Mouse (Mus musculus) gastrocnemius, postnatal 14 days (tissue): Measurements from ENCODE around the gene N4bp2. TPM values are rescaled to one million over a fixed set of nuclear protein-coding genes. Genes with fewer than 3 reads are reported as not detected.
"Not testable (repeated sequence)": the region's sequence is repeated elsewhere in the genome, so short reads cannot be mapped to it uniquely, and the experiment has no call there.

ENCODE experiments used
- DNase-seq: peaks from one replicate; pipeline ENCODE4 v3.0.0; 2021; ENCODE audit warnings: mixed read lengths
- intact Hi-C: fragments of 180-260 bp; cut with DNase I; formaldehyde crosslinking; loops from one replicate; pipeline ENCODE4 v1.15.1; 2025; ENCODE audit warnings: low total_unique reads
- long read RNA-seq, 2 experiments: library from polyadenylated mRNA; stranded (forward); transcript quantifications; one replicate each; pipeline ENCODE4 v2.0.0; 2021
- total RNA-seq, 2 experiments: library from RNA; stranded (reverse); gene quantifications; 2 replicates each; pipeline ENCODE4 v1.2.3; 2021

N4bp2 gene
- total RNA-seq, result 10 to 100 TPM; 14.4 to 16.3 TPM
- long read RNA-seq, experiment 1, partial matches to known transcripts, result 3 of 3 reads
- long read RNA-seq, experiment 1, other reads (novel, unspliced or antisense), result 0 of 3 reads
- long read RNA-seq, experiment 2, partial matches to known transcripts, result 1 of 2 reads
- long read RNA-seq, experiment 2, other reads (novel, unspliced or antisense), result 1 of 2 reads

GRCm38 (mm10) chr5:65763088-65763915 is at the start of gene N4bp2:
Gene N4bp2 (plus strand): TSS chr5:65763521.
- intact Hi-C loops, result loop anchor here (5.0 kb wide), 1 partner anchor 179 kb away; no protein-coding TSS in a partner anchor
- peak; percentile 78 for DNase-seq

DNA sequence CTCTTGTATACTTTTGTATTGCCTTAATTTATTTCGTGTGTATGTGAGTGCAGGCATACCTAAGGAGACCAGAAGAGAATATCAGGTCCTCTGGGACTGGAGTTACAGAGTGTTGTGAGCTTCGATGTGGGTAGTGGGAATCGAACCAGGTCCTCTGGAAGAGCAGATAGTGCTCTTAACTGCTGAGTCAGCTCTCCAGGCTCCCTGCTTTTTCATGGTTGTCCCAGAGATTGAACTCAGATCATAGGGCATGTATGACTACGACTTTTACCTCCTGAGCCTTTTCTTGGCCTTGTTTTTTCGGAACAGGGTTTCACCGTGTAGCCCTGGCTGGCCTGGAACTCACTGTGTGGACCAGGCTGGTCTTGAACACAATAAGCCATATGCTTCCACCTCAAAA is 48.2 kb upstream of the N4bp2 start:
- intact Hi-C loops, result no loop called here
- no peak for DNase-seq

DNA sequence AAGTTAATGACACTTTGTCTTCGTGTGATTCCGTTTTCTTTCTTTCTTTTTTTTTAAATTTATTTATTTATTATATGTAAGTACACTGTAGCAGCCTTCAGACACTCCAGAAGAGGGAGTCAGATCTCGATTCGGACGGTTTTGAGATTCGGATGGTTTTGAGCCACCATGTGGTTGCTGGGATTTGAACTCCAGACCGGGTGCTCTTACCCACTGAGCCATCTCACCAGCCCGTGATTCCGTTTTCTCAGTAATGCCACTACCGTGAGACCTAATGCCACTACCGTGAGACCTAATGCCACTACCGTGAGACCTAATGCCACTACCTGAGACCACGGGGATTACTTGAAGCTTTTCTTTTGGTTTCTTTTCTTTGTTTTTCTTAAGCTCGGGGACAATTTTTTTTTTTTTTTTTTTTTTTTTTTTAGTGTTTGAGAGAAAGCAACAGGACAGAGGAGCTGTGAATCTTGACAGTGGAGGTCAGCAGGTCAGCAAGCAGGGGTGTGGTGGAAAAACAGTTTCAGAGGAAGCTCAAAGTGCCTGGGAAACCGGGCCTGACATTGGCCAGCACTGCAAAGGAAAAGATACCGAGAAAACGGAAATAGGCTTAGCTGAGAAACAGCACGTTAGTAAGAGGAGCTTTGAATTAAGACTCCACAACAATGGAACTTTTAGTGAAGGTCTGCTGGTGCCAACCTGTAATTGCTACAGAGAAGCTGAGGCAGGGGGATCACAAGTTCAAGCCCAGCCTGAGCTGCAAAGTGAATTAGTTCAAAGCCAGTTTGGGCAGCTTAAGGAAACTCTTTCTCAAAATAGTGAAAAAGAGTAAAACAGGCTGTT is 46.0 kb upstream of the N4bp2 start:
- no peak for DNase-seq
- intact Hi-C loops, result no loop called here

GRCm38 (mm10) chr5:65717903-65718211 is 45.5 kb upstream of the N4bp2 start:
- DNase-seq, intact Hi-C loops: not testable (repeated sequence)

GRCm38 (mm10) chr5:65718368-65718767 is 45.0 kb upstream of the N4bp2 start:
- no peak for DNase-seq
- intact Hi-C loops, result no loop called here

- DNase-seq, result peak; percentile 30
- intact Hi-C loops, result no loop called here
Observed at GRCm38 (mm10) chr5:65724311-65725054, 38.8 kb upstream of the N4bp2 start.

DNA sequence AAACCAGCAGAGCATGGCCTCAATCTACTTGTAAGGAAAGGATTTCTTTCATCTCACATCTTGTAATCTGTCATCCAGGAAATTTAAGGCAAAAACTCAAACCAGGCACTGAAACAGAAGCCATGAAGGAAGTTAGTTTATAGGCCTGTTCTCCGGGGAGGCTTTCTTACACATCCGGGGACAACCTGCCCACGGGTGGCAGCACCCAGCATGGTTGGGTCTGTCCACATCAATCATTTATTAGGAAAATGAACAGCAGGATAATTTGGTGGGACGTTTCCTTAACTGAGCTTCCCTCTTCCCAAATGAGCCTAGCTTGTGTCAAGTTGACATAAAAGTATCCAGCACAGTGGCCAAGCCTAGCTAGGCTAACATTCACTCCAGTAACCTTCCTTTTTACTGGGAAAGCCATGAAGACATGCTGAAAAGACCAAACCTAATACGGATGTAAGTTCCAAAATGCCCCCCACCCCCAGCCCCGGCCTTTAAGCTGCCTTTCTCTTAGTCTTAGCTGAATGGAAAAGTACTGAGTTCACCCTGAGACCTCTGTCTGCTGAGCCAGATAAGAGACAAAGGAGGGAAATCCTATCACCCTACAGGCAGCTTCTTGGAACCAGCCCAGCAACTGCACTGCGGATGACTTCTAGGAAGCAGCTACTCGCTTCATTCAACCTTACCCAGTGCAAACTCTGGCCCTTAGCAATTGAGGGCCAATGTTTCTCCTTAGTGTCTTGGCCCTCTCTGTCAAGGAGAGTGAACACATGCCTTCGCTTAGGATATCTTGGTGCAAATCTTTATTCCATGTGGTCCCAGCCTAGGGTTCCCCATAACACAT is 31.9 kb upstream of the N4bp2 start:
- intact Hi-C loops, result no loop called here
- peak; percentile 30 for DNase-seq

DNA sequence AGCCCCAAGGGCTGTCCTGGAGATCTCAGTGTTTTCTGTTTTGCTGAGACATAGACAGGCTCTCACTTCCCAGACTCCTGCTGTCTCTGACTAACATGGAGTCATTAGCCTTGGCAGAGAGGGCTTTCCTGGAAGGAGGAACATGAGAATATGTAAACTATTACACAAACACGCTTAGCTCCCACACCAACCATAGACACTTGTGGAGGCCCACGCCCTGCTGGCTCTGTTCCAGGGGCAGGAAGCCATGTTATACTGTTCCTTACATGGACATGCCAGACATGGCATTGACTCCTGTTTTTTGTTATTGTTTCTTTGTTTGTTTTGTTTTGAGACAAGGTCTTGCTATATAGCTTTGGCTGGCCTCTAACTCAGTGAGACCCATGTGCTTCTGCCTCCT is 27.7 kb upstream of the N4bp2 start:
- intact Hi-C loops, result no loop called here
- no peak for DNase-seq

- intact Hi-C loops, result no loop called here
- no peak for DNase-seq
Observed at GRCm38 (mm10) chr5:65739366-65739765, 24.0 kb upstream of the N4bp2 start.

- intact Hi-C loops, result no loop called here
- DNase-seq, result no peak
Observed at GRCm38 (mm10) chr5:65746908-65747307, 16.4 kb upstream of the N4bp2 start.

- intact Hi-C loops, result no loop called here
- no peak for DNase-seq
Observed at GRCm38 (mm10) chr5:65748386-65748785, 14.9 kb upstream of the N4bp2 start.

- no peak for DNase-seq
- intact Hi-C loops, result no loop called here
Observed at GRCm38 (mm10) chr5:65748880-65749279, 14.4 kb upstream of the N4bp2 start.

GRCm38 (mm10) chr5:65752021-65752420 is 11.3 kb upstream of the N4bp2 start:
- intact Hi-C loops, result no loop called here
- DNase-seq, result no peak

DNA sequence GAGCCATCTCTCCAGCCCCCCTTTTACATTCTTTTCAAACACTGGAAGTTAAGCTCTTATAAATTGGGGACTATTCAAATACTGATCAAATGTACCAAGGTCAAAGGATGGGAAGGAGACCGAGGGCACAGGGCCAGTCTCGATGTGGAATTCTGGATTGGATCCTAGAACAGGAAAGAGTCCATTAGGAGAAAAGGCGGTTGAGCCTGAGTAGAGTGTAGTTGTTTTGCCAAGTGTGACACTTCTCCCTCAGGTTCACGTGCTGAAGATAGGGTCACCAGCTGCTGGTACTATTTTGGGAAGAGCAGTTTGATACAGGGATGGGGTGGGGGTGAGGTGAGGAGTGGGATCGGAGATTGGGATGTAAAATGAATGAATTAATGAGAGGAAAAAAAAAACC is 7.5 kb upstream of the N4bp2 start:
- peak; percentile 12 for DNase-seq
- intact Hi-C loops, result no loop called here

- intact Hi-C loops, result no loop called here
- no peak for DNase-seq
Observed at GRCm38 (mm10) chr5:65757110-65757509, 6.2 kb upstream of the N4bp2 start.

DNA sequence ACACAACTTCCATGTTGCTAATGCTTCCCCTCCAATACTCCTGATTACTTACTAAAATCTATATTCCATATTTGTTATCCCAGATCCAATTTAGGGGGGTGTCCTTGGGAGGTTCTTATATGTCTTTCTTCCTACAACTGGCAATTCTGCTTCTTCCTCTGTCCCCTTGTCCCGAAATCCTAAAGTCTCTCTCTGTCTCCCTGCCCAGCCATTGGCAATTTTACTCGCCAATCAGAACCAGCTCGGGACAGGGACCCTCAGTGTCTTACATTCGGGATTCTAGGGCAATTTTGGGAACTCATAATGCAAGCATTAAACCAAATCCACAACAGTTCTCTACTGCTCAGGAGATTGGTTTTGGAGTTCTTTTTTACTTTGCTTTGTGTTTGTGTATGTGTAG is 3.3 kb upstream of the N4bp2 start:
- no peak for DNase-seq
- intact Hi-C loops, result loop anchor here (5.0 kb wide), 1 partner anchor 182 kb away; no protein-coding TSS in a partner anchor

DNA sequence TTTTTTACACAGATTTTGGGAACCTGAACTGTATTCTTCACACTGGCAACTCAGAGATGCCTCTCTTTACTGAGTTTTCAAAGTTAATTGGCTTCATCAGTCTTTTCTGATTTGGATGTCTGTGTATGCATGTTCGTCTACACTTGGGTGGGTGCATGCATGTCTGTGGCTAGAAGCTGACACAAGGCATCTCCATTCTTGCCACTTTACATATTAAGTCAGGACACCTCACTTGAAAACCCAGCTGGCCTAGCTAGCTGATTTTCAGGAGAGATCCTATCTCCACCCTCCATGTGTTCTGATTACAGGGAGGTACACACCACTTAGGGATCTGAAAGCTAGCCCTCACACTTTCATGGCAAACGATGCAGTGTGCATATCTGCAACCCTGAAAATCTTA is 2.7 kb upstream of the N4bp2 start:
- intact Hi-C loops, result loop anchor here (5.0 kb wide), 1 partner anchor 182 kb away; no protein-coding TSS in a partner anchor

DNA sequence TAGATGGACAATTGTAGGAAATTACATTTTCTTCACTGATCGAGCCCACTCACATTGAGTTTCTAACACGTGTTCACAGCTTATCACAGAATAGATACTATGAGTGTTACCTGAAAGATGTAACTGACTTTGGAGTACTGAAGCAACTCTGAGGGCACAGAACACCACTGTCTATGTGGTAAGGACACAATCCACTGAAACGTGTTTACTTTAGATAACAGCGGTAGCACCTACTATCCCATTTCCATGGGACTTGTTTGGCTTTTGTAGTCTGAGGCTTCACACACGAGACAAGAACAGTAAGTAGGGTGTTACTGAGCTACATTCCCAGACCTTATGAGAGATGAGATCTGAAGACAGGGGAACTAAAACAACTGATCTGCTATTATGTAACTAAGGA is 2.3 kb upstream of the N4bp2 start:
- DNase-seq, result no peak
- intact Hi-C loops, result loop anchor here (5.0 kb wide), 1 partner anchor 181 kb away; no protein-coding TSS in a partner anchor

More for the DNA sequence above, 2.7 kb upstream of the N4bp2 start:
- DNase-seq, result no peak

- DNase-seq, result no peak
- intact Hi-C loops, result loop anchor here (5.0 kb wide), 1 partner anchor 180 kb away; no protein-coding TSS in a partner anchor
Observed at GRCm38 (mm10) chr5:65761921-65762320, 1.4 kb upstream of the N4bp2 start.
